Mouse (Mus musculus) ES-Bruce4 (cell line): ENCODE data around the gene Mgarp. TPM values are rescaled to one million over a fixed set of nuclear protein-coding genes. Genes with fewer than 3 reads are reported as not detected.
A peak's percentile ranks its signal among the peaks of the same experiment; 100 is the strongest.
"Not testable (repeated sequence)": the region's sequence is repeated elsewhere in the genome, so short reads cannot be mapped to it uniquely, and the experiment has no call there.

Source experiments
- H3K27ac ChIP-seq: 2 replicates; pipeline ENCODE4 v1.5.1; 2012; ENCODE audit warnings: low read length, inconsistent platforms; ENCODE audit not compliant: insufficient read depth
- H3K27me3 ChIP-seq: 2 replicates; pipeline ENCODE4 v1.6.1; 2012; ENCODE audit warnings: mild to moderate bottlenecking, low read length, inconsistent platforms; ENCODE audit not compliant: control insufficient read depth, poor library complexity, insufficient read depth, severe bottlenecking
- H3K36me3 ChIP-seq: 2 replicates; pipeline ENCODE4 v1.6.1; 2012; ENCODE audit warnings: inconsistent platforms, mild to moderate bottlenecking, low read length, moderate library complexity; ENCODE audit not compliant: control insufficient read depth, poor library complexity, insufficient read depth, severe bottlenecking
- H3K4me1 ChIP-seq: one replicate; pipeline ENCODE4 v1.8.1; 2011; ENCODE audit warnings: low read length; ENCODE audit not compliant: control insufficient read depth, insufficient read depth
- H3K4me3 ChIP-seq: 2 replicates; pipeline ENCODE4 v1.5.1; 2011; ENCODE audit warnings: low read depth, mild to moderate bottlenecking, low read length
- H3K9ac ChIP-seq: 2 replicates; pipeline ENCODE4 v1.6.1; 2012; ENCODE audit warnings: low read depth, mild to moderate bottlenecking, inconsistent platforms; ENCODE audit not compliant: poor library complexity, severe bottlenecking
- H3K9me3 ChIP-seq: replicated peaks from 2 replicates; pipeline ENCODE4 v1.6.1; 2012; ENCODE audit warnings: mild to moderate bottlenecking, low read length, inconsistent platforms; ENCODE audit not compliant: control insufficient read depth, poor library complexity, insufficient read depth, severe bottlenecking
- CTCF ChIP-seq: IDR thresholded peaks from one replicate; pipeline ENCODE4 v1.8.1; 2011; ENCODE audit warnings: low read depth, low read length
- EP300 ChIP-seq: IDR thresholded peaks from 2 replicates; pipeline ENCODE4 v1.6.1; 2011; ENCODE audit warnings: low read depth, low read length; ENCODE audit not compliant: insufficient read depth
- POLR2A ChIP-seq: IDR thresholded peaks from one replicate; pipeline ENCODE4 v1.8.1; 2011; ENCODE audit warnings: low read length; ENCODE audit not compliant: insufficient read depth
- polyA plus RNA-seq: library from polyadenylated mRNA; stranded (reverse); fragments of >200 nt; gene quantifications from 2 replicates; pipeline ENCODE4 v1.2.4, GENCODE M21; 2011; ENCODE audit warnings: low read depth; ENCODE audit not compliant: missing spikeins, insufficient read depth, insufficient read length

Gene Mgarp
- polyA plus RNA-seq, 1 experiment = 9.8 TPM

DNA sequence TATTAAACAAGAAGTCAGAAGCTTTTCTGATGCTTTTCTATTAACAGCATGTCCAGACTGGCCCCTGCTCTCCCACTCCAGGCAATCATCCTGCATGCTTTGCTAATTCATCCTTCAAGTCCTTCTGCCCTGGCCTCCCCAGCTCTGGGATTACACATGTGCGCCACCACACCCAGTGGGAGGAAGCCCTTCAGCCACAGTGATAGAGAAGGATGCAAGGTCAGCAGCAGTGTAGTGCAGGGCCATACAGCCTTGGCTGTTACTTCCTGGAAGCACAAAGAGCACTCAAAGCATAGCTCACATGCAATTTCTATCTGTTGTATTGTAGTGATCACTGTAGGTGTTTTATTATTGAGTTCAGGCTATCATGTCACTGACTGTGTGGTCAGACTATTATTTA, 16.7 kb upstream of the Mgarp start:
- no peaks in the 10 kb centered on the region for H3K4me1 ChIP-seq
- TF ChIP-seq CTCF (no peak), POLR2A (no peak), EP300 (no peak)

DNA sequence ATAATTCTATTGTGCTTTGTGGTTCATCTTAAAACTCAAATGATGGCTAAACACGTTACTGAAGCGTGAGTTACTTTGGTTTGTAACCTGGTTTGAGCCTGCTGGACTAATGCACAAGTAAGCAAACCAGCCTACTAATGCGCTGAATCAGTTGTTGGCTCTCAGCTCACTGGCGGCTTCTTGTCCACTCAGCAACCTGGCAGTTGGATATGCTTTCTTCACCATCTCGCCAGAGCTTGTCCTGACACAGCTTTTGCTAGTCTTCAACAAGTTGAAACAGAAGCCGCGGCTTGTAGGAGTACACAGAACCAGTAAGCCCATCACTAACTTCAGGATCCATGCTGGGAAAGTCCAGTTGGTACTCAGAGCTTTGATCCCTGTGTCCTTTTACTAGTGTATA, 15.9 kb upstream of the Mgarp start:
- Histone ChIP-seq H3K9ac (no peak overlapping the region), H3K27ac (no peak overlapping the region), H3K9me3 (no peaks in the 10 kb centered on the region), H3K36me3 (no peaks in the 10 kb centered on the region), H3K4me3 (no peak overlapping the region), H3K4me1 (no peaks in the 10 kb centered on the region), H3K27me3 (no peaks in the 10 kb centered on the region)
- no peak for TF ChIP-seq EP300
- TF ChIP-seq POLR2A = no peak
- TF ChIP-seq CTCF = no peak

More for the DNA sequence above, 16.7 kb upstream of the Mgarp start:
- Histone ChIP-seq H3K9ac (no peak overlapping the region), H3K27me3 (no peaks in the 10 kb centered on the region), H3K9me3 (no peaks in the 10 kb centered on the region), H3K4me3 (no peak overlapping the region), H3K36me3 (peaks cover 5% of the 10 kb centered on the region; the same call in 1 of the 2 replicates), H3K27ac (no peak overlapping the region)

DNA sequence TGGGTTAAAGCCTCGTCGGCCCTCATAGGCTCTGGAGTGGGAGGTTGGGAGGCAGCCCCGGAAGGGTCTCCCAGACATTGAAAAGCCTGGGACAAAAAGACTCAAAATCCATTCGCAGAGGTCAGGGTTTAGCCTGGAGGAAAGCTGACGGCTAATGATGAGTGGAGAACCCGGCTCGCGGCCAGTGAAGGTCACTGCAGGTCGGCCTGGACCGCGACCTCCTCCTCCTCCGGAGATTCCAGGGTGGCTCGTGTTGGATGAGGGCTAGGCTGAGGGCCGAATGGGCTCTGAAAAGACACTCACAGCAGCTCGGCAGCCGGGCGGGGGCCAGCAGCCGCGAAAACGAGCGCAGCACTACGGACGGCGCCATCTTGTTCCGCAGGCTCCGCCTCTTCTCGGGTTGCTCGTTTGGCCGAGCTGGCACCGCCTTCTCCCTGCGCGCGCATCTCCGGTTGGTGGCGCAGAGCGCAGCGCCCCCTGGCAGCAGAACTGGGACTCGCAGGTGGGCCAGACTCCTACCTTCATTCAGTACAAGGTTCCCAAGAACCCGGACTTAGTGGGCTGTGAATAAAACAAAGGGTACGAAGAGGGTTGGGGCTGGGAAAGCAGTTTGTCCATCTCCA, 12.1 kb upstream of the Mgarp start, which contains the start of gene Ndufc1:
Ndufc1 (minus strand) TSS at position 428 of the 623 bp plus-strand sequence.
- Histone ChIP-seq H3K4me1 (no peaks in the 10 kb centered on the region), H3K36me3 (peaks cover 9% of the 10 kb centered on the region), H3K27ac (peak within 1 kb of the TSS; percentile 22), H3K27me3 (no peaks in the 10 kb centered on the region), H3K9ac (peak within 1 kb of the TSS; percentile 91), H3K9me3 (no peaks in the 10 kb centered on the region), H3K4me3 (peak within 1 kb of the TSS; percentile 81)
- peak; percentile 88 for TF ChIP-seq CTCF
- peak; percentile 83 for TF ChIP-seq POLR2A
- no peak for TF ChIP-seq EP300

- TF ChIP-seq POLR2A = no peak
- TF ChIP-seq EP300 = no peak
- no peak for TF ChIP-seq CTCF
- no peaks in the 10 kb centered on the region for H3K27me3 ChIP-seq
- H3K36me3 ChIP-seq = peaks cover 14% of the 10 kb centered on the region
- peak overlapping the region; percentile 81 for H3K4me3 ChIP-seq
- H3K9me3 ChIP-seq = no peaks in the 10 kb centered on the region
- peak overlapping the region; percentile 91 for H3K9ac ChIP-seq
- no peaks in the 10 kb centered on the region for H3K4me1 ChIP-seq
- H3K27ac ChIP-seq = peak overlapping the region; percentile 22
These were observed 11.5 kb upstream of the Mgarp start for GRCm38 (mm10) chr3:51407870-51408560.

GRCm38 (mm10) chr3:51402628-51403027, 6.1 kb upstream of the Mgarp start:
- Histone ChIP-seq H3K27me3 (no peaks in the 10 kb centered on the region), H3K4me3 (no peak overlapping the region), H3K4me1 (peaks cover 3% of the 10 kb centered on the region), H3K9me3 (no peaks in the 10 kb centered on the region), H3K9ac (no peak overlapping the region), H3K36me3 (peaks cover 14% of the 10 kb centered on the region), H3K27ac (no peak overlapping the region)
- TF ChIP-seq POLR2A (no peak), CTCF (no peak)

GRCm38 (mm10) chr3:51402054-51402453, 5.5 kb upstream of the Mgarp start:
- H3K9ac ChIP-seq, H3K4me3 ChIP-seq, H3K27me3 ChIP-seq, H3K27ac ChIP-seq, H3K9me3 ChIP-seq, H3K4me1 ChIP-seq: not testable (repeated sequence)
- H3K36me3 ChIP-seq = peaks cover 14% of the 10 kb centered on the region
